12 mouse cellular contexts compared by ENCODE assay signal in the genomic region with DNA sequence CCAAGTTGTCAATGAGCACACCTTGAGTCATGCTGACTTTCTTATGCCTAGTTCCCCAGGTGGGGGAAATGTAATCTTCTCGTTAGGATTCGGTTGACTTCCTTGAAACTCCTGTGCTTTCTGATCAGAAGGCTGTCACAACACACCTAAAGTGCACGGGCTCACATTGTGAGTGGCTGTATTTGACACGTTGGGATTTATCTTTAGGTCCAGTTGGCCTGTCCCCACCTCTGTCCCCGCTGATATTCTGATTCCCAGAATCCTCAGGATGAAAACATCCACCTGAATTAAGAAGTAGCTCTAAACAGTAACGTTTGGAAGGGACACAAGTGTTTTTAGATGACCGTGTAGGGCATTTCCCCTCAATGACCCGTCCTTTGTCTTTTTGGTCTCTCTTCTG. TPM values are rescaled to one million over a fixed set of nuclear protein-coding genes. Genes with fewer than 3 reads are reported as not detected.
A peak's percentile ranks its signal among the peaks of the same experiment; 100 is the strongest.
DNase-seq lines count a peak whose midpoint lies in the region; ATAC-seq and TF ChIP-seq lines count a peak whose summit lies in the region.
"Had no signal": no experiment of that assay in that cellular context is flagged by ENCODE, and none has a peak within 500 bp of the region (broad histone marks: within the 10 kb centered on the region; RNA-seq: fewer than 3 reads in every experiment).

No protein-coding gene starts in this region.

- no peak for TF ChIP-seq CTCF in G1E (IDR thresholded peaks at IDR 0.05; ENCODE audit: low read depth, low read length)

- H3K27ac ChIP-seq in hindbrain, embryonic 14.5 days, result no peak overlapping the region
- no peak overlapping the region for H3K27ac ChIP-seq in hindbrain, embryonic 13.5 days
- no peak overlapping the region for H3K27ac ChIP-seq in brown adipose tissue, adult 24 weeks (replicated peaks; ENCODE audit: low read depth, low read length)
- H3K27ac ChIP-seq in liver, embryonic 13.5 days, result peak overlapping the region; percentile 67
- H3K27ac ChIP-seq: kidney, postnatal 0 days; lung, embryonic 15.5 days had no signal

- H3K9me3 ChIP-seq in hindbrain, embryonic 14.5 days (ENCODE audit: control insufficient read depth, low read length), result 0 out of 2 replicates have a peak, but pooled peaks cover 4% of the 10 kb centered on the region
- peaks cover 4% of the 10 kb centered on the region; the same call in 1 of the 2 replicates for H3K9me3 ChIP-seq in hindbrain, embryonic 13.5 days
- peaks cover 3% of the 10 kb centered on the region; the same call in 1 of the 2 replicates for H3K9me3 ChIP-seq in G1E (replicated peaks)
- H3K9me3 ChIP-seq in liver, embryonic 13.5 days (replicated peaks), result no peaks in the 10 kb centered on the region
- H3K9me3 ChIP-seq: lung, embryonic 15.5 days had no signal

- ATAC-seq in hindbrain, embryonic 14.5 days (ENCODE audit: low FRiP score), result no peak
- no peak for ATAC-seq in hindbrain, embryonic 13.5 days (ENCODE audit: low FRiP score)
- no peak for ATAC-seq in G1E (ENCODE audit: extremely low read depth, insufficient number of reproducible peaks, low FRiP score, poor library complexity, severe bottlenecking)
- ATAC-seq in liver, embryonic 13.5 days (ENCODE audit: low read depth), result peak; percentile 43
- no peak for ATAC-seq in inflammation-experienced regulatory T-cells, adult 6 months

- H3K4me1 ChIP-seq in hindbrain, embryonic 14.5 days (replicated peaks; ENCODE audit: control insufficient read depth, insufficient read depth, low read length), result peaks cover 13% of the 10 kb centered on the region
- H3K4me1 ChIP-seq in hindbrain, embryonic 13.5 days (replicated peaks), result peaks cover 19% of the 10 kb centered on the region; the same call in 1 of the 2 replicates
- peaks cover 49% of the 10 kb centered on the region for H3K4me1 ChIP-seq in G1E (ENCODE audit: insufficient read depth, low read depth, low read length)
- H3K4me1 ChIP-seq in brown adipose tissue, adult 24 weeks (ENCODE audit: control insufficient read depth, insufficient read depth, insufficient read length, low read length), result no peaks in the 10 kb centered on the region
- peaks cover 56% of the 10 kb centered on the region for H3K4me1 ChIP-seq in liver, embryonic 13.5 days (replicated peaks)

- no peaks in the 10 kb centered on the region for H3K27me3 ChIP-seq in hindbrain, embryonic 14.5 days (ENCODE audit: control insufficient read depth, insufficient read depth, low read length)
- H3K27me3 ChIP-seq in hindbrain, embryonic 13.5 days, result no peaks in the 10 kb centered on the region
- no peaks in the 10 kb centered on the region for H3K27me3 ChIP-seq in G1E (ENCODE audit: insufficient read depth, low read length)
- no peaks in the 10 kb centered on the region for H3K27me3 ChIP-seq in liver, embryonic 13.5 days
- H3K27me3 ChIP-seq: lung, embryonic 15.5 days had no signal

- no peaks in the 10 kb centered on the region for H3K36me3 ChIP-seq in hindbrain, embryonic 14.5 days (replicated peaks; ENCODE audit: control insufficient read depth, insufficient read depth)
- H3K36me3 ChIP-seq in hindbrain, embryonic 13.5 days, result peaks cover 15% of the 10 kb centered on the region
- peaks cover 26% of the 10 kb centered on the region for H3K36me3 ChIP-seq in G1E (replicated peaks)
- peaks cover 17% of the 10 kb centered on the region for H3K36me3 ChIP-seq in liver, embryonic 13.5 days
- H3K36me3 ChIP-seq: lung, embryonic 15.5 days had no signal

- 0 out of 2 replicates have a peak overlapping the region, but pooled peaks have one; percentile 91 for H3K4me2 ChIP-seq in hindbrain, embryonic 14.5 days (replicated peaks)
- no peak overlapping the region for H3K4me2 ChIP-seq in hindbrain, embryonic 13.5 days
- peak overlapping the region; percentile 99 for H3K4me2 ChIP-seq in liver, embryonic 13.5 days

- DNase-seq in hindbrain, embryonic 14.5 days (ENCODE audit: low spot score), result no peak
- DNase-seq in G1E (ENCODE audit: low spot score), result no peak
- DNase-seq in liver, embryonic 13.5 days, result peak; percentile 46
- no peak for DNase-seq in cerebellum, postnatal 25 days
- DNase-seq: cerebellum, postnatal 14 days; gastrocnemius, postnatal 14 days; heart, postnatal 14 days had no signal

- WGBS in hindbrain, embryonic 14.5 days, result 83% methylated on average over 8 of the region's 8 CpGs
- 84% methylated on average over 8 of the region's 8 CpGs for WGBS in hindbrain, embryonic 13.5 days
- 39% methylated on average over 8 of the region's 8 CpGs for WGBS in liver, embryonic 13.5 days (ENCODE audit: insufficient replicate concordance)

- no peak overlapping the region for H3K9ac ChIP-seq in hindbrain, embryonic 14.5 days
- H3K9ac ChIP-seq in hindbrain, embryonic 13.5 days, result no peak overlapping the region
- peak overlapping the region; percentile 99 for H3K9ac ChIP-seq in liver, embryonic 13.5 days
- H3K9ac ChIP-seq: lung, embryonic 15.5 days had no signal

- H3K4me3 ChIP-seq in hindbrain, embryonic 14.5 days (replicated peaks; ENCODE audit: low read length), result no peak overlapping the region
- no peak overlapping the region for H3K4me3 ChIP-seq in hindbrain, embryonic 13.5 days
- peak overlapping the region; percentile 95; the same call in 1 of the 2 replicates for H3K4me3 ChIP-seq in G1E (ENCODE audit: low read depth, low read length)
- peak overlapping the region; percentile 6; the same call in 1 of the 2 replicates for H3K4me3 ChIP-seq in brown adipose tissue, adult 24 weeks (ENCODE audit: insufficient read depth, low read depth, low read length)
- H3K4me3 ChIP-seq in liver, embryonic 13.5 days (replicated peaks), result peak overlapping the region; percentile 96
- H3K4me3 ChIP-seq: lung, embryonic 15.5 days had no signal

RNA-seq across cellular contexts. Expression of a gene that starts 1.6 kb away (rescaled TPM):
- 23.0 and 26.1 TPM in 2 replicates for polyA plus RNA-seq in hindbrain, embryonic 14.5 days (2014; fragmentation: Nextera tagmentation; extraction: Ambion mirVana)
- polyA plus RNA-seq in hindbrain, embryonic 13.5 days (2015; fragmentation: Nextera tagmentation; extraction: Ambion mirVana), result 13.4 and 13.7 TPM in 2 replicates
- total RNA-seq in G1E (2014; fragmentation: Nextera tagmentation) (55.3 and 57.0 TPM in 2 replicates), G1E (2017) (17.0 and 18.0 TPM in 2 replicates)
- polyA plus RNA-seq in G1E (2012), result 3.9 and 6.4 TPM in 2 replicates
- polyA plus RNA-seq in brown adipose tissue, adult 24 weeks (2012; ENCODE audit: insufficient read depth, insufficient read length, missing spikeins), result 1.0 and 3.7 TPM in 2 replicates
- 4.1 and 5.7 TPM in 2 replicates for polyA plus RNA-seq in liver, embryonic 13.5 days (2015; fragmentation: Nextera tagmentation; extraction: Ambion mirVana)
- polyA plus RNA-seq in inflammation-experienced regulatory T-cells, adult 6 months (2017; shearing (Covaris generic)), result 1 to 10 TPM; 1.9 to 2.4 (median 2.1) TPM

Comparison
In these comparisons a context has a peak if more than half of its experiments do, and no peak if none do; other contexts are left out.
1. H3K4me3 ChIP-seq: peak in G1E (single experiment), brown adipose tissue, adult 24 weeks (single experiment) and liver, embryonic 13.5 days (single experiment); none in hindbrain, embryonic 14.5 days (single experiment) and hindbrain, embryonic 13.5 days (single experiment).